Mouse (Mus musculus) lung, postnatal 0 days (tissue): Measurements from ENCODE around the gene Oser1.

Experiments used
- CTCF ChIP-seq: IDR thresholded peaks from 2 replicates; pipeline ENCODE4 v1.5.1; 2016; ENCODE audit warnings: antibody characterized with exemption, mild to moderate bottlenecking
- EP300 ChIP-seq: IDR thresholded peaks from 2 replicates; pipeline ENCODE4 v1.6.1; 2016; ENCODE audit warnings: antibody characterized with exemption, mild to moderate bottlenecking, control low read depth

- no peak for TF ChIP-seq CTCF
- no peak for TF ChIP-seq EP300
These were observed 28.9 kb upstream of the Oser1 start for GRCm38 (mm10) chr2:163453378-163453777.
